Mouse (Mus musculus): ENCODE measurements around the gene Oma1. TPM values are rescaled to one million over a fixed set of nuclear protein-coding genes. Genes with fewer than 3 reads are reported as not detected.
A peak's percentile ranks its signal among the peaks of the same experiment; 100 is the strongest.

The Oma1 gene
- total RNA-seq (2014; rRNA removed) (16.0 and 16.6 TPM in 2 replicates), polyA plus RNA-seq (2012; rRNA removed) (12.3 and 14.2 TPM in 2 replicates)

DNA sequence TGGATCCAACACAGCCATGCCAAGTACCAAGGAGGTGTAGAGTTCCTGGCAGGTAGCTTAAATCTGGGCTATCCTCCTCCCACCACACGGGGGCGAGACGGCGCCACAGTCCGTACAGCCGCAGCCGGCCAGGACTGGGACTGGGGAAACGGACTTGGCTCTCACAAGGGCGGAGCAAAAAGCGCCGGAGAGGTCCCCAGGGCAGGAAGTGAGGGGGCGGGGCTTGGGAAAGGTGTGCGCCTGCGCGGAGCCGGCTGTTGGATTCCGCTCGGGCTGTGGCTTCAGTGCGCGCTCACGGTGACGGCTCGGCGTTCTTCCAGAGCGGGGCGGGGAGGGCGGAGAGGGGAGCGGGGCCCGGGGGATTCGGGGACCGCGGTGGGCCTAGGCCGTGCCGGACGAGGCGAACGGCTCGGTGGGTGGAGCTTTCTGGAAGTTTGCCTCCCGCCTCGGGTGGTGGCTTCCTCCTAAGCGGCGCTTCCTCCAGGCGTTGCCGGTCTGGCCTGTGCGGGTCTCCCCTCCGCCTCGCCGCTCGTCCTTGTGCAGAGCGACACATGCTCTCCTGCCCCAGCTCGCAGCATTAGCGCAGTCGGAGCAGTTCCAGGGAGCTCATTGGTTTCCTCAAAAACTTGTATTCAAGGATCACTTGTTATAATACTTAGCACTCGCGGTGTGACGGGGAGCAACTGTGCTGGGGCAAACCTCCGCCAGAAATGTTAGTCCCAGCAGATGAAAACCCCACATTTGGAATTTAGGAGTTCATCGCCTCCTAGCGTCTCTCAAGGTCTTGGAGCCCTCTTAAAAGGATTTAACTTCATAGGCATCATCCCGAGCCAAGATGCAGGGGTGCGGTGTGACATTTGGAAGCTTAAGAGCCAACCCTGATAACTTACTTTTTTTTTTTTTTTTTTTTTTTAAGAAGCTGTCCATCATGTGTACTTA lies at the start of gene Oma1:
Gene Oma1 (plus strand): TSS at position 226 of the 939 bp plus-strand sequence.
- Histone ChIP-seq H3K36me3 (ENCODE audit: control insufficient read depth, insufficient read depth, low read length) (no peaks in the 10 kb centered on the region), H3K27ac (replicated peaks; ENCODE audit: insufficient read depth, low read depth, low read length) (peak within 1 kb of the TSS; percentile 66), H3K4me3 (ENCODE audit: insufficient read depth, low read depth, low read length) (peak within 1 kb of the TSS; percentile 79), H3K79me2 (ENCODE audit: control insufficient read depth, insufficient read depth, low read length) (no peaks in the 10 kb centered on the region), H3K9ac (ENCODE audit: low read depth, low read length) (peak within 1 kb of the TSS; percentile 77), H3K4me1 (ENCODE audit: control insufficient read depth, insufficient read depth, low read length) (peaks cover 2% of the 10 kb centered on the region), H3K27me3 (ENCODE audit: control insufficient read depth, insufficient read depth, low read length) (no peaks in the 10 kb centered on the region)
- DNase-seq (ENCODE audit: extremely low read depth, low read depth, low spot score) = peak; percentile 91
- TF ChIP-seq POLR2A (IDR thresholded peaks at IDR 0.05; ENCODE audit: extremely low read depth, insufficient read depth, low read length) = peak; percentile 57; the same call in 1 of the 2 replicates
- peak; percentile 90 for TF ChIP-seq CTCF (IDR thresholded peaks at IDR 0.05; ENCODE audit: low read depth, low read length)
- WGBS = under 1% methylated on average over 61 of the region's 61 CpGs

DNA sequence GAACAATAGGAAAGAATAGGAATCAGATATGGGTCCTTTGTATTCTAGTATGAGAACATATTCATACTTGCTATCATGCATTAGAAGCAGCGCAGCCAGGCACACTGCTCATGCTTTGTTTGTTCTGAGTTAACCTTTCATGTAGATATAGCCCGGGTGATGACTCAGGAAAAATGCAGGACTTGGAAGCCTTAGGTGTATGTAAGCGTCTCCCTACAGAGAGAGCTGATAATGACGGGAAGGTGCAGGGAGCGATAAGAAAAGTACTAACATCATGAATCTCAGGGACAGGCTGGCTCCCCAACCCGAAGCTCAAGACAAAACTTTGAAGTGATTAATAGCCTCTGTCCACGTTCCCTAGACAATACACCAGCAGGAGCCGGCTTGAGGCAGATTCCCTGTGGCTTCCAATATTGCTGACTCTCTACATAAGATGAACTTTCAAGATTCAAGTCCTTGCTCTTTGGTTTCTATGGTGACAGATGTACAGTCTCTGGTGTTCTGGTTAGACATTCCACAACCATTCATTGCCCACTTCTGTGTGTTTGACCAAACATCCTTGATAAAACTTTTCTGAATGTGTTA lies 49.7 kb upstream of the Oma1 start:
- 35% methylated on average over 8 of the region's 8 CpGs for WGBS
- no peaks in the 10 kb centered on the region for H3K27me3 ChIP-seq (ENCODE audit: control insufficient read depth, insufficient read depth, low read length)
- no peaks in the 10 kb centered on the region for H3K4me1 ChIP-seq (ENCODE audit: control insufficient read depth, insufficient read depth, low read length)

DNA sequence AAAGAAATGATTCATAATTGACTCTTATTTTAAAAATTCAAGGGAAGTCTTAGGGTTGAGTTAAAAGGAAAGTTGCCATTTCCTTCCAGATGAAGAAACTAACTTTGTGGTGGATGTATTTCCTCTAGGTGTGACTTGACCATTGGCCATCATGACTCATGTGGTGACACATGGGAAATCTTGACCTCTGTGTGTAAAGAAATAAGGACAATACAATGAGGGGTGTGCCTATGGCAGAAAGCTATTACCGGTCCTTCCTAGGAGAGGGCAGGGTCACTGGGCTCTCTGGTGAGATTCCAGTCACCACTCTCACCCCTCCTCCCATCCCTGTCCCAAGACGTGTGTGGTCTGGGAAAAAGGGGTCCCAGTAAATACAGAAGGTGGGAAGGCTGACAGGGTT lies 48.4 kb upstream of the Oma1 start:
- no peak overlapping the region for H3K4me3 ChIP-seq (ENCODE audit: insufficient read depth, low read depth, low read length)

More for the DNA sequence above, 49.7 kb upstream of the Oma1 start:
- Histone ChIP-seq H3K79me2 (ENCODE audit: control insufficient read depth, insufficient read depth, low read length) (no peaks in the 10 kb centered on the region), H3K9ac (ENCODE audit: low read depth, low read length) (no peak overlapping the region), H3K36me3 (ENCODE audit: control insufficient read depth, insufficient read depth, low read length) (no peaks in the 10 kb centered on the region), H3K4me3 (ENCODE audit: insufficient read depth, low read depth, low read length) (no peak overlapping the region), H3K27ac (replicated peaks; ENCODE audit: insufficient read depth, low read depth, low read length) (no peak overlapping the region)
- DNase-seq (ENCODE audit: extremely low read depth, low read depth, low spot score) = no peak
- TF ChIP-seq POLR2A (IDR thresholded peaks at IDR 0.05; ENCODE audit: extremely low read depth, insufficient read depth, low read length) (no peak), CTCF (IDR thresholded peaks at IDR 0.05; ENCODE audit: low read depth, low read length) (no peak)

GRCm38 (mm10) chr4:103269336-103269735 lies 44.3 kb upstream of the Oma1 start:
- no peaks in the 10 kb centered on the region for H3K36me3 ChIP-seq (ENCODE audit: control insufficient read depth, insufficient read depth, low read length)
- no peak for DNase-seq (ENCODE audit: extremely low read depth, low read depth, low spot score)
- no peaks in the 10 kb centered on the region for H3K4me1 ChIP-seq (ENCODE audit: control insufficient read depth, insufficient read depth, low read length)
- no peaks in the 10 kb centered on the region for H3K27me3 ChIP-seq (ENCODE audit: control insufficient read depth, insufficient read depth, low read length)
- H3K4me3 ChIP-seq (ENCODE audit: insufficient read depth, low read depth, low read length) = no peak overlapping the region
- no peaks in the 10 kb centered on the region for H3K79me2 ChIP-seq (ENCODE audit: control insufficient read depth, insufficient read depth, low read length)
- H3K27ac ChIP-seq (replicated peaks; ENCODE audit: insufficient read depth, low read depth, low read length) = no peak overlapping the region
- WGBS = 90% methylated on average over 4 of the region's 4 CpGs
- no peak for TF ChIP-seq POLR2A (IDR thresholded peaks at IDR 0.05; ENCODE audit: extremely low read depth, insufficient read depth, low read length)
- 0 out of 2 replicates have a peak, but pooled peaks have one; percentile 14 for TF ChIP-seq CTCF (IDR thresholded peaks at IDR 0.05; ENCODE audit: low read depth, low read length)
- H3K9ac ChIP-seq (ENCODE audit: low read depth, low read length) = no peak overlapping the region

More for the DNA sequence above, 48.4 kb upstream of the Oma1 start:
- Histone ChIP-seq H3K36me3 (ENCODE audit: control insufficient read depth, insufficient read depth, low read length) (no peaks in the 10 kb centered on the region), H3K27me3 (ENCODE audit: control insufficient read depth, insufficient read depth, low read length) (no peaks in the 10 kb centered on the region), H3K9ac (ENCODE audit: low read depth, low read length) (no peak overlapping the region), H3K4me1 (ENCODE audit: control insufficient read depth, insufficient read depth, low read length) (no peaks in the 10 kb centered on the region), H3K79me2 (ENCODE audit: control insufficient read depth, insufficient read depth, low read length) (no peaks in the 10 kb centered on the region), H3K27ac (replicated peaks; ENCODE audit: insufficient read depth, low read depth, low read length) (no peak overlapping the region)
- TF ChIP-seq POLR2A (IDR thresholded peaks at IDR 0.05; ENCODE audit: extremely low read depth, insufficient read depth, low read length) (no peak), CTCF (IDR thresholded peaks at IDR 0.05; ENCODE audit: low read depth, low read length) (no peak)
- WGBS = 91% methylated on average over 2 of the region's 2 CpGs
- no peak for DNase-seq (ENCODE audit: extremely low read depth, low read depth, low spot score)

- H3K9ac ChIP-seq (ENCODE audit: low read depth, low read length) = no peak overlapping the region
- no peak overlapping the region for H3K4me3 ChIP-seq (ENCODE audit: insufficient read depth, low read depth, low read length)
- no peaks in the 10 kb centered on the region for H3K4me1 ChIP-seq (ENCODE audit: control insufficient read depth, insufficient read depth, low read length)
- H3K27ac ChIP-seq (replicated peaks; ENCODE audit: insufficient read depth, low read depth, low read length) = no peak overlapping the region
- no peaks in the 10 kb centered on the region for H3K79me2 ChIP-seq (ENCODE audit: control insufficient read depth, insufficient read depth, low read length)
- no peaks in the 10 kb centered on the region for H3K27me3 ChIP-seq (ENCODE audit: control insufficient read depth, insufficient read depth, low read length)
- DNase-seq (ENCODE audit: extremely low read depth, low read depth, low spot score) = no peak
- no peaks in the 10 kb centered on the region for H3K36me3 ChIP-seq (ENCODE audit: control insufficient read depth, insufficient read depth, low read length)
- 68% methylated on average over 7 of the region's 8 CpGs for WGBS
- no peak for TF ChIP-seq CTCF (IDR thresholded peaks at IDR 0.05; ENCODE audit: low read depth, low read length)
- TF ChIP-seq POLR2A (IDR thresholded peaks at IDR 0.05; ENCODE audit: extremely low read depth, insufficient read depth, low read length) = no peak
Measured at GRCm38 (mm10) chr4:103273021-103273420, 40.6 kb upstream of the Oma1 start.
